Mouse (Mus musculus): ENCODE measurements at regions not wholly inside any gene's neighbourhood (a gene's known extent, or its start where the extent isn't known, plus 50 kb on each side); places are given as distances from the start of the nearest gene placed in this dataset.

GRCm38 (mm10) chr14:85814920-85815319, 1326.1 kb downstream of the Diaph3 start:
- peak; percentile 59 for DNase-seq (ENCODE audit: low read depth)
- TF ChIP-seq POLR2A (IDR thresholded peaks at IDR 0.05; ENCODE audit: borderline replicate concordance, extremely low read depth, insufficient read depth, insufficient read length, poor library complexity, severe bottlenecking), result no peak
- no peak for TF ChIP-seq CTCF (IDR thresholded peaks at IDR 0.05; ENCODE audit: borderline replicate concordance, extremely low read depth, insufficient read depth, insufficient read length)

- no peak for DNase-seq (ENCODE audit: low read depth)
- TF ChIP-seq CTCF (IDR thresholded peaks at IDR 0.05; ENCODE audit: borderline replicate concordance, extremely low read depth, insufficient read depth, insufficient read length) (no peak), POLR2A (IDR thresholded peaks at IDR 0.05; ENCODE audit: borderline replicate concordance, extremely low read depth, insufficient read depth, insufficient read length, poor library complexity, severe bottlenecking) (no peak)
These were observed 1341.0 kb downstream of the Pcdh17 start for GRCm38 (mm10) chr14:85784386-85784785.

- TF ChIP-seq POLR2A (IDR thresholded peaks at IDR 0.05; ENCODE audit: borderline replicate concordance, extremely low read depth, insufficient read depth, insufficient read length, poor library complexity, severe bottlenecking), result no peak
- TF ChIP-seq CTCF (IDR thresholded peaks at IDR 0.05; ENCODE audit: borderline replicate concordance, extremely low read depth, insufficient read depth, insufficient read length), result no peak
- DNase-seq (ENCODE audit: low read depth), result peak; percentile 24
These were observed 1327.3 kb downstream of the Pcdh17 start for GRCm38 (mm10) chr14:85770636-85771035.

- DNase-seq (ENCODE audit: low read depth), result peak; percentile 25
- no peak for TF ChIP-seq POLR2A (IDR thresholded peaks at IDR 0.05; ENCODE audit: borderline replicate concordance, extremely low read depth, insufficient read depth, insufficient read length, poor library complexity, severe bottlenecking)
- no peak for TF ChIP-seq CTCF (IDR thresholded peaks at IDR 0.05; ENCODE audit: borderline replicate concordance, extremely low read depth, insufficient read depth, insufficient read length)
These were observed 1324.9 kb downstream of the Pcdh17 start for GRCm38 (mm10) chr14:85768301-85768700.

- TF ChIP-seq CTCF (IDR thresholded peaks at IDR 0.05; ENCODE audit: borderline replicate concordance, extremely low read depth, insufficient read depth, insufficient read length) (no peak), POLR2A (IDR thresholded peaks at IDR 0.05; ENCODE audit: borderline replicate concordance, extremely low read depth, insufficient read depth, insufficient read length, poor library complexity, severe bottlenecking) (no peak)
- DNase-seq (ENCODE audit: low read depth), result no peak
These were observed 1314.0 kb downstream of the Pcdh17 start for GRCm38 (mm10) chr14:85757343-85757742.

GRCm38 (mm10) chr14:85738567-85738966, 1295.2 kb downstream of the Pcdh17 start:
- peak; percentile 20 for DNase-seq (ENCODE audit: low read depth)
- TF ChIP-seq CTCF (IDR thresholded peaks at IDR 0.05; ENCODE audit: borderline replicate concordance, extremely low read depth, insufficient read depth, insufficient read length), result no peak
- TF ChIP-seq POLR2A (IDR thresholded peaks at IDR 0.05; ENCODE audit: borderline replicate concordance, extremely low read depth, insufficient read depth, insufficient read length, poor library complexity, severe bottlenecking), result no peak

Measured in brain, embryonic 14.5 days (tissue).